Mouse (Mus musculus) layer of hippocampus, adult 18-20 months (tissue): ENCODE measurements around the gene Tmem95. TPM values are rescaled to one million over a fixed set of nuclear protein-coding genes. Genes with fewer than 3 reads are reported as not detected.
A peak's percentile ranks its signal among the peaks of the same experiment; 100 is the strongest.

Experiments used
- DNase-seq, 2 experiments: peaks; one replicate each; pipeline ENCODE4 v3.0.0; 2022; ENCODE audit warnings: low spot score in 2 of 2
- total RNA-seq, 2 experiments: library from RNA; stranded (reverse); gene quantifications; 2 replicates each; pipeline ENCODE4 v1.2.3; 2021

Tmem95 gene
- total RNA-seq, 2 experiments from 2014 or later, result not detected

DNA sequence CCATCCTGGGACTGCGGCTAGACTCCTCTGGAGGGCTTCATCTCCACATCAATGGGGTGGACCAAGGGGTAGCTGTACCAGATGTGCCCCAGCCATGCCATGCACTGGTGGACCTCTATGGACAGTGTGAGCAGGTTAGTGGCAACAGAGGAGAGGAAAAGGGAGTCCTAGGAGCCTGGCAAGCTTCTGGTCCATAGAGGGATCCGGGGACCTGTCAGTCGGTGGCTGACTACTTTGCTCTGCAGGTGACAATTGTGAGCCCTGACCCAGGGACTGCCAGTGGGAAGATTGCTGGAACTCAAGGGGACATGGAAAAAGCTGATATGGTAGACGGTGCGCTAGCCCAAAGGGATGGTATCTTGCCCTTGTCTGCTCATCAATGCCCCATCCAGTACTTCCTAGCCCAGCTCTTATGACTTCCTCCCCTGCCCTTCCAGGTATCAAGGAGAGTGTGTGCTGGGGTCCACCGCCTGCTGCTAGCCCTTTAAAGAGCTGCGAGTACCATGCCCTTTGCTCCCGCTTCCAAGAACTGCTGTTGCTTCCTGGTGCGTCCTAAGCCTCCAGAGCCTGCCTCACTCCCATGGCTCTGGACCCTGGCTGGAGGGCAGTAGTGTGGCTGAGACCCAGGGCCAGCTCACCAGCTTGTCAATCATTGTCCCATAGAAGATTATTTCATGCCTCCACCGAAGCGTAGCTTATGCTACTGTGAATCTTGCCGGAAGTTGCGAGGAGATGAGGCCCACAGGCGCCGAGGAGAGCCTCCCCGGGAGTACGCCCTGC is 33.2 kb upstream of the Tmem95 start:
- DNase-seq, result no peak

DNA sequence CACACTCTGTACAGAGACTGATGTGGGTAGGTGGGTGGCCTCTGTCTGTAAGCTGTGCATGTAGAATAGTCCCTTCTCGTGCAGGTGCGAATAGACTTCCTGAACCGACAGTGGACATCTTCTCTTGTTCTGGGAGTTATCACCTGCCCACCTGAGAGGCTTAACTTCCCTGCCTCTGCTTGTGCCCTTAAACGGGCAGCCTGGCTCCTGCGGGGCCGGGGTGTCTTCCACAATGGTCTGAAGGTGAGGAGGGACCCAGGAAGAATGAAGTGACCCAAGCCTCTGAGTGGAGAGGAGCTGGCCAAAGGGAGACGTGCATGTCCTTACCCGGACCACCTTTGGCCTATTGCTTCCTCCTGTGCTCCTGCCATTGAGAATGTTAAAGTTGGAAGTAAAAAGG is 32.4 kb upstream of the Tmem95 start:
- no peak for DNase-seq

DNA sequence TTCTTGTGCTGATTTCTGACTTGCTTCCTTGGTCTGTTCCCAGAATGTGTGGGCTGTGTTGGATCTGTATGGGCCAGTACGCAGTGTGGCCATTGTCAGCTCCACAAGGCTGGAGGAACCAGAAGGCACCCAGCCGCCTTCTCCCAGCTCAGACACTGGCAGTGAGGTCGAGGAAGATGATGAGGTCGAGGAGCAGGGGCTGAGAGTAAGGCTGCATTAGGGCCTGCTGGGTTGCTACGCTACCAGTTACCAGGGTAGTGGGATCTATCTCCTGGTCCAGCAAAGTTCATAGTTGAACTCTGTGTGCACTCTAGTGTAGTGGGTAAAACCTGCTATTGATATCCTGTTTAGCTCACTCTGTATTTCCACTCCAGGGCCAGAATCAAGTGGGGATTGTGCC is 31.4 kb upstream of the Tmem95 start:
- DNase-seq, result no peak

DNA sequence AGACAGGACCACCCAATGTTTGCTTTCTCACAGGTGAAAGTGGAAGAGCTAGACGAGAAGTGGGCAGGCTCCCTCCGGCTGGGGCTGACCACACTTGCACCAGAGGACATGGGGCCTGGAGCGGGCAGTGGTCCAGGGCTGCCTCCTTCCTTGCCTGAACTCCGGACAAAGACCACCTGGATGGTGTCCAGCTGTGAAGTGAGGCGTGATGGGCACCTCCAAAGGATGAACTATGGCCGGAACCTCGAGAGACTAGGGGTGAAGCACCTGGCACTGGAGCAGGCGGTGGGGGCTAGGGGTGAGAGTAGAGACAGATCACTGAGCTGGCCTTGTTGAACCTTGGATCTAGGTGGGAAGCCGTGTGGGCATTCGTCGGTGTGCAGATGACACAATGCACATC is 30.8 kb upstream of the Tmem95 start:
- no peak for DNase-seq

DNA sequence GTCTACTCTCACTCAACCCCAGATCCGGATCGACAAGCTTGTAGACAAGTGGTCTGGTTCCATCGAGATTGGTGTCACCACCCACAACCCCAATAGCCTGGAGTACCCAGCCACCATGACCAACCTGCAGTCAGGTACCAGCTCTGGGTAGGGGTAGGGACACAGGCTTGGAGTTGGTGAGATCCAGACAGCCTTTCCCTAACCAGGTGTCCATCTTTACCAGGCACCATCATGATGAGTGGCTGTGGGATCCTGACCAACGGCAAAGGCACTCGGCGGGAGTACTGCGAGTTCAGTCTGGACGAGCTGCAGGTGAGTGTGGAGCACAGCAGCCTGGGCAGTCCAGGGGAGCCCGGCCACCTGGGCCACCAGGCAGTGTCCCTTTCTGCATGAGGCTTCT is 26.5 kb upstream of the Tmem95 start:
- no peak for DNase-seq

DNA sequence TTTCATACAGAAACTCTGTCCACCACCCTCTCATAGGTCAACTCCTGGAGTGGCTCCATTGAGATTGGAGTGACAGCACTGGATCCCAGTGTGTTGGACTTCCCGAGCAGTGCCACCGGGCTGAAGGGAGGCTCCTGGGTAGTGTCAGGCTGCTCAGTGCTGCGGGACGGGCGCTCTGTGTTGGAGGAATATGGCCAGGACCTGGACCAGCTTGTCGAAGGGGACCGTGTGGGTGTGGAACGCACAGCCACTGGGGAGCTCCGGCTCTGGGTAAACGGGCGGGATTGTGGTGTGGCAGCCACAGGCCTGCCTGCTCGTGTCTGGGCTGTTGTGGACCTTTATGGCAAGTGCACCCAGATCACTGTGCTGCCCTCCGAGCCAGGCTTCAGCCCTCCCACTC is 25.2 kb upstream of the Tmem95 start:
- no peak for DNase-seq

DNA sequence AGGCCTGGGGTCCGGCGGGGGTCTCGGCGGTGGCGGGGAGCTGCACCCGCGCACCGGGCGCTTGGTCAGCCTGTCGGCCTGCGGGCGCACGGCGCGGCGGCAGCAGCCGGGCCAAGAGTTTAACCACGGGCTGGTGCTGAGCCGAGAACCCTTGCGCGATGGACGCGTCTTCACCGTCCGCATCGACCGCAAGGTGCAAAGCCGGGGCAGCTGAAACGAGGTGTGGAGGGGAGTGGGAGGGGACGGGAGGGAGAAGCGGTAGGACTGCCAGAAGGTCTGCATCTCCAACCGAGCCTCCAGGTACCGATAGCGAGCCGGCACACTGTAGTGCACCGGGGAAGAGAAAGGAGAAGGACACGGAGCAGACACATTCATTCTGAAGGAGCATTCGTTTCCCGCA is 24.2 kb upstream of the Tmem95 start:
- DNase-seq, result no peak

DNA sequence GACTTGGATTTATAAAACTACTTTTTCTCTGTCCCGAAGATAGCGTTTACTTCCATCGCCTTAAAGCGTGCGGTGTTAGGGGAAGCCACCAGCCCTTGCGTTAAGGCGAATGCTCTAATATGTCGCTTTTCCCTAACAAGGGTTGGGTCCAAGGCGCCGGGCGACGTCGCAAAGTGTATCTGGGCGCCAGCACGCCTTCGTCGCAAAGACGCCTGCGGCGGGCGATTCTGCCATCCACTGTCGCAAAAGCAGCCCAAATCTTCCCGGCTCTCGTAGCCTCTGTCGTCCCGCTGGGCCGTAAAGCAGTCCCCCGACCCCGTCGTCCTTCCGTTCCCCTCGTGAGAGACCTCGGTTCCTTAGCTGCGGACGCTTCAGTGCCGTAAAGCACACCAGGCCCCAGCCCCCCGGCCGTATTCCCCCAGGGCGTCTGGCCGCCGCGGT is 23.6 kb upstream of the Tmem95 start:
- peak; percentile 97 to 99 for DNase-seq

DNA sequence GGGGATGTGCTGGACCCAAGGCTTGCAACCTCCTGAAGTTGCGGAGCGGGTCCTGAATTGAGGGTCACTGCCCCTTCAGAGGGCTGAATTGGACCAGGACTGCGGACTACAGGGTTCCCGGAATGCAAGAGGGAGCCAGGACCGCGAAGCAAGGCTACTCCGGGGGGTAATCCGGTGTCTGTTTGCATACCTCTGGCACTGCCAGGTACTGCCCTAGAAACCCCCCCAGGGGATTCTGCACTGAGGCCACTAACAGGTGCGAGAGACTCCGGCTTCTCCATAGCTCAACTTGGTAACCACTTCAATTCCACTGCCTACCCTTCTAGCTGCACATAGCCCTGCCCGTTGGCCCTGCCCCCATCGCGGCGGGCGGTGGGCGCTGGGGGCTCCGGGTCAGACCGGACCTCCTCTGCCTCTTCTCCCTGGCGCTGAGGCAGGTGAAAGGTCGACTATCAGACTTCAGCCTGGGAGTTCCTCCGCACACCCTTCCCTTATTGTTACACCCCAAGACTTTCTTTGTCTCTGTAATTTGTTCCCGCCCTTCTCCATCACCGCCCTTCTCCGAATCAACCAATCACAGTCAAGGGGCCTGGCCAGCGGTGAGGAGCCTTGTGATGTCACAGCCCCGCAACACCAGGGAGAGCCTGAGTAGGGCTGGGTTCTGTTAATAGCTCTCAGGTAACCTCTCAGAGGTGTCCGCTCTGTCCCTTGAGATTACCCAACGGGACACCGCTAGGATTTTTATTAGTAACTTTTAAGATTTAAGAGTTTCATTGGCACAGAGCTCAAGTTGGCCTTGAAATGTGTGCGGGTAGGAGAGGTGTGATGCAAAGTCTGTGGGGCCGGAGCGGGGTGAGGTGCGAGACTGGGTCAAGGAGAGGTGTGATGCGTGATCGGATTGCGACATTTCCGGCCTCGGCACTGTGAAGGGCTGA is 22.9 kb upstream of the Tmem95 start, which contains the start of the genes 2810408A11Rik and Neurl4:
TSS of gene 2810408A11Rik (minus strand) at position 517 of the 935 bp plus-strand sequence.
TSS of gene Neurl4 (plus strand) at position 602 of the 935 bp plus-strand sequence.
- DNase-seq, result peak; percentile 86 to 90

DNA sequence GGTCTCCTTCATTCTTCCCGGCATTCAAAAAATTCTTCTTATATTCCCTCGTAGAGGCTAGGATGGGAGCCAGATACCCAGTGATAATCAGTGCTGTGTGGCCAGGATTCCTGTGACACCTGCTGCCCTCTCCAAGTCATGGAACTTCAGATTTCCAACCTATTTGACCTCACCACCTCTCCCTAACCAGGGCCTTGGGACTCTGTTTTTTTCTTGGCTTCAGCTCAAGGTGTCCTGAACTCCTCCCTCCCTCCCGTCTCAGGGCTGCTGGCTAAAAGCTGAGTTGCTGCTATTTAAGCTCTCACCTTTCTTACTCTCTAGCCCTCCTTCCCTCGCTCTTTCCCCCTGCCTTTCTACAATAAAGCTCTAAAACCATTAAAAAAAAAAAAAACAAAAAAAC is 22.1 kb upstream of the Tmem95 start:
- DNase-seq, result no peak

DNA sequence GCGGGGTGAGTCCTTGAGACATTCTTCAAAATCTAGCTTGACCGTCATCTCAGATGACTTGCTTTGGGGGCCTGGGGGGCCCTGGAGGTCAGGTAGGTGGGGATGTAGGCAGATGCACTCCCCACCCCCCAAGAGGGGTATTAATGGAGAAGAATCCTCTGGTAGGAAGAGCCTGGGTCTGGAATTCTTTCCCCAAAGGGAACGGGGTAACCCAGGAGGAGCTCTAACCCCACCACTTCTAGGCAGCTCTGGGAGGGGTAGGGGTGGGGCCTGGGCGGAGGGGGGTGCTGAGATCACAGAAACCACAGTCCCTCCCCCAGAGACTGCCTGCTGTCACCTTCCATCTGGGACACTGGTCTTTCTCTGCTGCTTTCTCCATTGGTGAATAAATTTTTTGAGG is 17.5 kb upstream of the Tmem95 start, which contains the start of gene Acap1:
TSS of gene Acap1 (minus strand) at position 249 of the 400 bp plus-strand sequence.
- DNase-seq, result no peak

DNA sequence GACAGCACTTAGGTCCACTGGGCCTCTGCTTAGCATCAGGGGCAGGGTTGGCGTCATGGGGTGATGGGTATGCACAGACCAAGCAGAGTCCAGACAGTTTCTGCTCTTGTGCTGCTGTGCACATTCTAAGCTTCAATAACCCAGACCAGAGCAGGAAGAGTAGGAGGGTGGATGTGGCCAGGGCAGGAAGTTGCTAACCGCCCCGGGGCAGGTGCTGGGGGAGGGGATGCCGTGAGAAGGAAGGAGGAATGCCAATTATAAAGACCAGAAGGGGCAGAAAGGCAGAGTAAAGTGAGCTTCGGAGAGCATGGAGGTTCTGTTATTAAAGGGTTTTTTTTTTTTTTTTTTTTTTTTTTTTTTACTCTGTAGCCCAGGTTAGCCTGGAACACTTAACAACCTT is 16.9 kb upstream of the Tmem95 start:
- DNase-seq, result no peak

DNA sequence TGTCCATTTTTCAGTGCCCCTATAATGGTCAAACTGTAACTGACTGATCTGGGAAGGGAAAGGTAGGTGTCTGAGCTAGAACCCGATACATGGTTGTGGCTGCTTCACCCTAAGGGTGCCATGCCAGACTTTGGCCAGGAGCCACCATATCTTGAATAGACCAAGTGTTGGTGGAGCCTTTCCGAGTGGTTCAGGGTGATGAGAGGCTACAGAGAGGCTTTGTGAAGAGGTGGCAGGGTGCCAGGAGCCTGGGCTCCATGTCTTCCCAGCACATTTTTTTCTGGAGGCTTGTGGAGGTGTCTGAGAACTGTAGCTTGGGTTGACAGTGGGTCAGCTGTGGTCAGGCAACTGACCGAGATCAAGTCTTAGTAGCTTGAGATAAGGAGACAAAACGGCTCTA is 13.7 kb upstream of the Tmem95 start:
- DNase-seq, result peak in 1 of 2 experiments; percentile 34

DNA sequence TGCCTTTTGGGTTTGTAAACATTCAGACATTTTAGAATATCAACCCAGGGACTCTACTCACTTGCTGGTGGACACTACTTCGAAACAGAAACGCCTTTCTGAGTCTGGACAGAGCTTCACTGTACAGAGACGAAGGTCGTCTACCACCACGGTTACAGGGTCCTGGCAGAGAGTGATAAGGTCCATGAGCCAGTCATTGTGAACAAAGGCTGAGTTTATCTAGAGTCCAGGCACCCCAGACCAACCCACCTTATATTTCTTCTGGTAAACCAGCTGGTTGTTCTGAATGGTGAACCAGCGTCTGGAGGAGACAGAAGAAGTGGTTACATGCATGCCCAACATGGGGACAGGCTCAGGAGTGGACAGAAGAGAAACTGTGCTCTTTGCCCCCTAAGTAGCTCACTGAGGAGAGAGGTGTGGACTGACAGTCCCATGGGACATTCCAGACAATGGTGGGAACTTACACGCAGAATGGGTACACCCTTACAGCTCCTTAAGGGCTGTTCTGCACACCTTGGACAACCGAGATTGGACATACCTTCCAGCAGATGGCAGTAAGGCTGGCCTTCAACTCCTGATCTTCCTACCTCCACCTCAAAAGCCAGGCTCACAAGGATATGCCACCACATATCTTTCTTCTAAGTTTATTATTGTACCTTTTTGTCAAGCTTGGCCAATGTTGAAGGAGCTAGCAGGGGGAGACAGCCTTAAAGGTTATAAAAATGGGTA is 9.3 kb upstream of the Tmem95 start:
- DNase-seq, result no peak

DNA sequence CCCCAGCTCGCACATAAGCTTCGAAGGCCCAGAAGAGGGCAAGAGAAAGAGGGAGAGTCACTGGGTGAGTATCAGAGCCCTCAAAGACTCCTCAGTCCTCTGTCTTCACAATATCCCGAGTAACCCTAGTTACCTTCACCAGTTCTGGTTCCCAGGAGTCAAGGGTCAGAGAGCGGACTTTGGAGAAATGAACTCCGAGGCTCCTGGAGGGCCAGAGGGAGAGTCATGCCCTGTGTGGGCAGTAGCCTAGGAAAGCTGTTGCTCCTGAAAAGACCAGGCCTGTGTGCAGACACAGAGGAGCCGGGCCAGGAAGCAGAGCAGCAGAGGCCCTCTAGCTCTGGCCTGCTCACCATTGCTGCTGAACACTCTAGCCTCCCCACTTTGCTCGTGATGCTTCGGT is 6.8 kb upstream of the Tmem95 start:
- DNase-seq, result no peak

DNA sequence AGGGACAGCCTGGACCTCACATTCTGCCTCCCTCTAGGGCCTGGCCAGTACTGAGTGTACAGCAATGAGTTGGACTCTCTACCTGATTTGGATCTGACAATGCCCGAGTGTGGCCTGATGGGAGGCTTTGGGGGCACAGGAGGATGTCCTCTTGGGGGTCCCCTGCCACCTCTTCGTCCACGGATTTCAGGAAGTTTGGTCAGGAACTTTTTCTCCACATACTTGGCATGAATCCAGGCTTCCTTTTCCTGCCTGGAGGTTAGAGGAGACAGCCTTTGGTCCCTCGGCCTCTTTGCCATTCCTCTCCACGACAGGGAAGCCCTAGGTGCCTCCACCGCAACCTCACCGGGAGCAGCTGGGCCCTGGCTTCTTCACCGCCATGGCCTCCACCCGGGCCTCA is 6.4 kb upstream of the Tmem95 start:
- DNase-seq, result no peak

DNA sequence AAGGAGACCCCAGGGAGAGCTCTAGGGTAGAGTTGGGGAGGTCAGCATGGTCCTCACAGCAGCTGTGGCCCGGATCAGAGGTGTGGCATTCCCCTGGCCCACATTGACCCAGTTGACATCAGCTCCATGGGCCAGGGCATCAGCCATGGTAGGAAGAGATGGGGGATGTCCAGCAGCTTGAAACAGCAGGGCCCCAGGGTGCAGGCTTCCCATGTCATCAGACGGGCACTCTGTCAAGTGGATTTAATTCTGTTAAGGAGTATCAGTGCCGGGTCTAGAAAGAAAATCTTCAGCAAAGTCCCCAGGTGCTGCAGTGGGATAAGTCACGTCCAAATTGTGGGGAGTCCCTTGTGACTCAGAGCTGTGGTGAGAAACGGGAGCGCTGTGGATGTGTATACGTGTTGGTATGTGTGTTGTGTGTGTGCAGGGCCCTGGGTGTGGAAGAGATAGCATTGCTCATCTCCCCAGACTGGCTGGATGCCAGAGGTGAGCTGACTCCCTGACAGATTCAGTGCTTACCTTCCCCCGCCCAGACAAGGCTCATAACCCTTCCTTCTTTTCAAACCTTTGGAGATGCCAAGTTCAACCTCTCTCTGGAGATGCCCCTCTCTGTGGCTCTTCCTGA is 5.8 kb upstream of the Tmem95 start:
- DNase-seq, result no peak

DNA sequence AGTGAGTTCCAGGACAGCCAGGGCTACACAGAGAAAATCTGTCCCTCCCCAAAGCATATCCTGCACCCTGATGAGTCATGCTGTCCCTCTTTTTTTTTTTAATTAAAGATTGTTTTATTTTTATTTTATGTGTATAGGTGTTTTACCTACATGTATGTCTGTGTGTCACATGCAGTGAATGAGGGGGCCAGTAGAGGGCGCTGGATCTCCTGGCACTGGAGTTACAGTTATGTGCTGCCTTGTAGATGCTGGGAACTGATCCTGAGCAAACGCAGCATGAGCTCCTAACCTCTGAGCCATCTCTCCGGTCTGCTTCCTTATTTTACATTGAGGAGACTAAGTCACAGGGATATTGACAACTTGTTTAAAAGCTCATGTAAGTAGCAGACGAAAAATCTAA is 5.2 kb upstream of the Tmem95 start:
- no peak for DNase-seq

DNA sequence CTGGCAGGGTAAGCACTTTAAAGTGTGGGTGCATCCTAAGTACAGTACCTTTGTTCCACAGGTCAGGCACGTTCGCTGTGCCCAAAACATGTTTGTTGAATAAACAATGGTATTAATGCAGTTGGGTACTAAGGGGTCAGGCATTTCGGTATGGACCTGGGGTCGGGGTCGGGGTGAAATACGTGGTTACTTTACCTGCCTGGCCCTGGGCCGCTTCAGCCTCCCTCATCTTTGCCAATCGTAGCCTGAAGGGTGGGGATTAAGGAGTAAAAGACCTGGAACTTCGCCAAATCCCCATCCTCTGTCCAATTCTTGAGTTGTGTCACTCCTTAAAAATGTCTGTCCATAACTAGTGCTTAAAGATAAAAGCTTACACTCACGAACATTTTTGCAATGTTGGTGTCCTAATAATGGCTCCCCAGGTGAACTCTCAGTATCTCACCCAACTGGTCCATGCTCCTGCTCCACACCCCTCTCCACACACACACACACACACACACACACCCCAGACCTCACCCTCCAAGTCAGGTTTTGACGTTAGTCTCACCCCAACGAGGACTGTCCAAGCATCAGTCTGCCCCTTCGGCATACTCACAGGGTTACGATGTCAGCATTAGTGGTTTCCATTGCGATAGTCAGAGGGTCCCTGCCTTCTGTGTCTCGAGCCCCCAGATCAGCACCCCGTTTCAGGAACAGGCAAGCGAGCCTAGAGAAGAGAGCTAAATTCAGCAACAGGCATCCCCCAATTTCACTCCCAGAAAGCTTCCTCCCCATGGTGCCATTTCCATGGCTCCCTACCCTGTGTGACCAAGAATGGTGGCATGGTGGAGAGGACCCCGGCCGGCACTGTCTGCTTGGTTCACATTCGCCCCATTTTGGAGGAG is 4.2 kb upstream of the Tmem95 start:
- DNase-seq, result no peak
